Mouse (Mus musculus) midbrain, embryonic 11.5 days (tissue): ENCODE data around the gene Nckap5. TPM values are rescaled to one million over a fixed set of nuclear protein-coding genes. Genes with fewer than 3 reads are reported as not detected.

Experiments used
- ATAC-seq: fragments of 200-750 bp; cut with Nextera tagmentation; 2 replicates; pipeline ENCODE4 v1.8.0; 2017; ENCODE audit warnings: moderate TSS enrichment, moderate library complexity; ENCODE audit not compliant: low FRiP score
- DNase-seq: peaks from one replicate; pipeline ENCODE4 v3.0.0; 2015; ENCODE audit warnings: low spot score; ENCODE audit errors: missing footprints
- H3K27ac ChIP-seq: fragments of 300-500 bp; sonication (generic); 2 replicates; pipeline ENCODE4 v1.5.1; 2014; ENCODE audit warnings: low read depth, low read length
- H3K27me3 ChIP-seq: fragments of 300-500 bp; sonication (generic); 2 replicates; pipeline ENCODE4 v1.6.1; 2014; ENCODE audit warnings: mild to moderate bottlenecking, low read length, moderate library complexity, mixed read lengths; ENCODE audit not compliant: control insufficient read depth, insufficient read depth
- H3K36me3 ChIP-seq: fragments of 300-500 bp; sonication (generic); 2 replicates; pipeline ENCODE4 v1.6.1; 2014; ENCODE audit warnings: mild to moderate bottlenecking, low read length, moderate library complexity, mixed read lengths; ENCODE audit not compliant: control insufficient read depth, insufficient read depth
- H3K4me1 ChIP-seq: fragments of 300-500 bp; sonication (generic); 2 replicates; pipeline ENCODE4 v1.6.1; 2014; ENCODE audit warnings: low read length; ENCODE audit not compliant: control insufficient read depth, insufficient read depth
- H3K4me2 ChIP-seq: fragments of 300-500 bp; sonication (generic); 2 replicates; pipeline ENCODE4 v1.6.1; 2014; ENCODE audit warnings: mild to moderate bottlenecking, moderate library complexity
- H3K4me3 ChIP-seq: fragments of 300-500 bp; sonication (generic); 2 replicates; pipeline ENCODE4 v1.5.1; 2014; ENCODE audit warnings: low read depth, low read length
- H3K9ac ChIP-seq: fragments of 300-500 bp; sonication (generic); 2 replicates; pipeline ENCODE4 v1.6.1; 2014; ENCODE audit warnings: low read length
- H3K9me3 ChIP-seq: fragments of 300-500 bp; sonication (generic); 2 replicates; pipeline ENCODE4 v1.6.1; 2016; ENCODE audit warnings: low read length; ENCODE audit not compliant: control insufficient read depth
- WGBS: fragments of 180-500 bp; shearing (Covaris S2); extraction: QIAGEN DNeasy Blood & Tissue Kit; methylation state at CpG from one replicate; pipeline ENCODE4 v1.1.7; 2014; 5-methylcytosine and 5-hydroxymethylcytosine counted together
- polyA plus RNA-seq: library from polyadenylated mRNA; unstranded; fragments of >200 nt; fragmentation: Nextera tagmentation; extraction: Ambion mirVana; gene quantifications from 2 replicates; pipeline ENCODE4 v1.2.1, GENCODE M21; 2014

Nckap5 gene
- polyA plus RNA-seq, 1 experiment from 2014 or later: 20.4 TPM

DNA sequence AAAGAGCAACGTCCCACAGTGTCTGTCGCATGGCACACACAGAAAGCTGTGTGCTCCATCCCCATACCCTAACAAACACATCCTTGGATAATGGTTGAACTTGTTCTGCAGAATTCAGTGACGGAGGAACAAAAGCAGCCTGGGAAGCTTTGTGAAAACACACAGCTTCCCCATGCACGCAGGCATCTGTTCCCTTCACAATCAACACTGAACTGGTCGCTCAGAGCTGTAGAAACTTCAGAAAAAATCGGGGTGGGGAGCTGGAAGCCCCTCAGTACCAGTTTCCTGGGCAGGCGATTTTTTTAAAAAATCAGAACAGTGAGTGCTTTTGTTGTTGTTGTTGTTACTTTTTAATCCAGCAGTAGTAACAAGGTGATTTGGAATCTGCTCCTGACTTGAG is 960.5 kb downstream of the Nckap5 start:
- no peak for ATAC-seq

More for the DNA sequence above, 960.5 kb downstream of the Nckap5 start:
- Histone ChIP-seq H3K4me1 (no peaks in the 10 kb centered on the region), H3K4me3 (no peak overlapping the region), H3K27ac (no peak overlapping the region), H3K36me3 (no peaks in the 10 kb centered on the region), H3K9me3 (no peaks in the 10 kb centered on the region), H3K27me3 (no peaks in the 10 kb centered on the region), H3K9ac (no peak overlapping the region), H3K4me2 (no peak overlapping the region)
- 40% methylated on average over 7 of the region's 7 CpGs for WGBS
- DNase-seq: no peak
